Mouse (Mus musculus): Measurements from ENCODE around the gene Prpf6. TPM values are rescaled to one million over a fixed set of nuclear protein-coding genes. Genes with fewer than 3 reads are reported as not detected.

Prpf6 gene
- 10 to 100 TPM; 28.8 to 35.0 (median 32.6) TPM for total RNA-seq (2022)

DNA sequence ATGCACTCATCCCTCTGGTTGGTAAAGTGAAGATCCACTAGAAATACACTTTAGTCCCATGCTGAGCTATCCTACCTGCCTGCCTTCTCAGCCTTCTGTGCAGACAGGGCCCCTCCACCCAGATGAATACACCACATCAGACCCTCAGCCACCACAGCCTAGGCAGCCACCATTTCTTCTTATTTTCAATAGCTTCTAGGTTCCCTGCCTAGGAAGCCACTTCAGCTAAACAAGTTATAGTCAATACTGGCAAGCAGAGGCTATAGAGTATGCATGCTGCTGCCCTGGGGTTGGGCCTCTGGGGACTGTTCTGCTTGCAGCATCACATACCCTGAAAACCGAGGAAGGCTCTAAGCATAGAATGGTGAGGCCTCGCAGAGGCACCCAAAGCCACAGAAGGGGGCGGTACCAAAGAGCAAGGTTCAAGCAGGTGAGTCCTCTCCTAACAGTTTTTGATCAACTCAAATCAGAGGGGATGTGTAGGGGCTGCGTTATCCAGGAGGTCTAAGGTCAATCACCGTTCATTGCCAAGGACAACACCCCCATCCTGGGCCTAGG, at the start of gene Prpf6:
Gene Prpf6 (plus strand): TSS at position 341 of the 558 bp plus-strand sequence.
- DNase-seq (ENCODE audit: low spot score in 2 of 2): no peak

DNA sequence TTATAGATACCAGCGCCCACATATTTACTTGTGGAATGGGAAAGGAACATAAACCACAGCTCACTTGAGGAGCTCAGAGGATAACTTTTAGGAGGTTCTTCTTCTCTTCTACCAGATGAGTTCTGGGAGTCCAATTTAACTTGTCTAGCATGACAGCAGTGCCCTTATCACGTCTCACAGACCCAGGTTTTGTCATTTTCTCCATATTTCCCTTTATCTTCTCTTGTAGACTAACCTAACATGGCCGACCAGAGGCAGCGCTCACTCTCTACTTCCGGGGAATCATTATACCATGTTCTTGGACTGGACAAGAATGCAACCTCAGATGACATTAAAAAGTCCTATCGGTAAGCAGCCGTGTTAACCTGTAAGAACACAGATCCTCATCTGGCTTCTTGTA, 45.5 kb upstream of the Prpf6 start:
- DNase-seq (ENCODE audit: low spot score in 2 of 2): no peak

DNA sequence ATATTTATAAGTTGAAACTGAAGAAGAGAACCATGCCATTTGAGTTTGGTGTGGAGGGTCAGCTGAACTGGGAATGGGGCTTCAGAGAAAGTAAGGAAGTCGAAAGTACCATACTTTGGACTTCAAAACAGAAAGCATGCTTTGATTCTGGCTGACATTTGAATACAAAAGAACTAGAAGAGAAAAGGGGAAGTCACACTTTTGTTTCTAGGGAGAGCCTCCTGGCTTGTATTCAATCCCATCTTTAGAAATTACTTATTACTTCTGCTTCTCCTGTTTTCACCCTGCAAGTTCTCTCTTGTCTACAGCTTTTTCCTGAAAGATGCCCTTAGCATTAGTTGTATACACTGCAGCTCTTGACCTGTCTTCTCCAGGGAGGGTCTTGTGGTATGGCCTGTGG, 43.4 kb upstream of the Prpf6 start:
- DNase-seq (ENCODE audit: low spot score in 2 of 2): no peak

DNA sequence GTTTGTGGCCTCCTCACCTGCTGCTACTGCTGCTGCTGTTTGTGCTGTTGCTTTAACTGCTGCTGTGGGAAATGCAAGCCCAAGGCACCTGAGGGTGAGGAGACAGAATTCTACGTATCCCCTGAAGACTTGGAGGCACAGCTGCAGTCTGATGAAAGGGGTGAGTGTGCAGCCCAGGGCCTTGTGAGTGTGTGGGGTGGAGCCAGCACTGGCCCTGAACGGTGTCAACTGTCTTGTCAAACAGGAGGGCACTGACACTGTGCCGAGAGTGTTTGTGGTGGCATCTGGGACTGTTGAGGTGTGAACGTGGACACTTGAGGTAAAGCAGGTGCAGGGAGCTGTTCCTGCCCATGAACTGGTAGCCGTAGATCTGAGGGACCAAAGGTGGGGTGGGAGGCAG, 43.0 kb upstream of the Prpf6 start:
- DNase-seq (ENCODE audit: low spot score in 2 of 2): no peak

DNA sequence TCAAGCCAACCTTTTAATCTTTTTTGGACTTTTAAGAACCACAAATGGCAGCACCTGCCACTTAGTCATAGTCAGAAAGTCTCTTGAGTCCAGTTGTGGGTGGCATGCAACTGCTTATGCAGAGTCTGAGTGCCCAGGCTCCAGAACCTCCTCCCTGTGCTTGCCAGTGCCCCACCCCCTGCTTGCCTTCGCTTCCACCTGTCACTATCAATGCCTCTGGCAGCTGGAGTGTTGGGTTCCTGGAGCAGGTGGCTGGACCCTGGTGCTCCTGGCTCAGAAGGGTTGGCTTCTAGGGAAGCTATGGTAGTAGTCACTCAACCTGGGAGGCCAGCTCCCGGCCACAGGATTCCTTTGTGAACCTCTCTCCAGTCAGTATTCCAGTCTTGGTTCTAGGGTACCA, 41.4 kb upstream of the Prpf6 start:
- DNase-seq (ENCODE audit: low spot score in 2 of 2): peak in 1 of 2 experiments; percentile 54

DNA sequence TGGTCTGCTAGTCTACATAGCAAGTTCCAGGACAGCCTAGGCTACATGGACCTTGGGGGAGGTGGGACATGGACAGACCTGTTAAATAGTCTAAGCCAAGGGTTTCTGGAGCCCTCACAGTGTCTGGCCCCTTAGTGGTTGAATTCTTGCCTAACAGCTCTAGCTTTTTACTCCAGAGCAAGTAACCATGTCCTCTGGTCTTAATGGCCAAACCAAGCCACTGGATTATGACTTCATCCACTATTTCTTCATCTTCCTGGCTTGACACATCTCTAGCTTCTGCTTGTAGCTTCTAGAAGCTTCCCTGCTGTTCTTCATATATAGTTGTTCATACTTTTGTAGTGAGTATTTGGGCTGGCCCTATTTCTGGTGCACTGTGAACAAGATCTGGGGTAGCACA, 37.9 kb upstream of the Prpf6 start:
- no peak for DNase-seq (ENCODE audit: low spot score in 2 of 2)

DNA sequence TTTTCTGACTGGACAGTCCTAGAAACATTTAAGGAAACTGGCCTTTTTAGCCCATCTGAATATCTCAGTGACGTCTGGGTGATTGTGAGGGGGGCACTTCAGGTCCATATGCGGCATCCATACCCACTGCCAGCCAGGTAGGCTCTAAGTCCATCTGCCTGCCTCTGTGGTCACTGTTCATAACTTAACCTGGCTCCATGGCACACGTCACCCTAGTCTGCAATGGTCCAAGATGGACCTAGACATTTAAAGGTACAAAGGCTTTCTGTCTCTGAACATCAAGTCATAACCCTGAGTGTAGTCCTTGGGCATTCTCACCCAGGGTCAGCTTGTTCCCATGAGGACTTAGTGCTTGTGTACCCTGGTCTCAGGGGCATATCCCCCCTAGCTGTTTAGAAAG, 24.3 kb upstream of the Prpf6 start:
- no peak for DNase-seq (ENCODE audit: low spot score in 2 of 2)

DNA sequence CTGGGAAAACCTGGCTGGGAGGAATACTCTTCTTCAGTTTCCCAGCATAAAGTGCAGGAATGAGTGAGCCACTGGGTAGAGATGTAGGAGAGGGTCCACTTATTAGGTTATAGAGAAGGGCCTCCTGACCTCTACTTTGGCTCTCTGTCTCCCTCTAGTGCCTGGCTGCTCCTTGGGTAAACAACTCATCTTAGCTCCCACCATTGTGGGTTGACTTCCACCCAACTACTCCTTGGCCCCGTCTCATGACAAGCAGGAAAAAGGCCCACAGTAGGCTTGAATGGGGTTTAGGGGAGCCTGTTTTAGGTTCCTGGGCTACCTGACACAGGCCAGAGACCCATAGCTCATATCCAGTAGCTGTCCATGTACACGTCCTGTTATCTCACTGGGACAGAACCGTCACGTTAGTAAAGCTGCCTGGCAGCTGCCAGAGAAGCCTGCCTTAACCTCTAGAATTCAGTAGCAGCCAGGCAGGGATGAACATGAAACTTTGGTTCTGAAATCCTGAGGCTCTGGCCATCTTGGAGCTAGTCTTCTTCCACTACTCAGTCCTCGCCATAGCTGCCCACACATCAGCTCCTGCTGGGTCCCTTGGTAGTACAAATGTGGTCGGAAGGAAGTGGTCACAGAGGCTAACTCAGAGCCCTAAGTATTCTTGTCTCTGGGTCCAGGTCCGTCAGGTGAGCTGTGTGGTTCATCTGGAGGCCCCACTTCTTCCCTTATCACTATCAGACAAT, 23.2 kb upstream of the Prpf6 start:
- DNase-seq (ENCODE audit: low spot score in 2 of 2): no peak

DNA sequence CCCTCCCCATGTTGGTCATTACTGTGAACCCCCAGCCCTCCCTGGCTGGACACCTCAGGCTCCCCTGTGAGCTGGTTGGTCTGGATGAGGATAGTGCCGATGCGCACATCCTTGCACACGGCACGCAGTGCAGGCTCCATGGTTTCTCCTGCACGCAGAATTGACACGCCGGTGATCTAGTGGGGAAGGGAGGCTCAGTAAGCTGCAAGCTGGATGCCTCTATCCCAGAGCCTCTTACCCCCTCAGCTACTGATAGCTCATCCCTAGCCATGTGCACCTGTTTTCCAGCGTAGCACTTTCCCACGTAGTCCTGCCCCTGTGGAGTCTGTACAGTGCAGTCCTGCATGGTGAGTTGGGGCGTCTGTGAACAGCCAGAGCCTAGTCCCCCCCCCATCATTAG, 21.8 kb upstream of the Prpf6 start:
- no peak for DNase-seq (ENCODE audit: low spot score in 2 of 2)

DNA sequence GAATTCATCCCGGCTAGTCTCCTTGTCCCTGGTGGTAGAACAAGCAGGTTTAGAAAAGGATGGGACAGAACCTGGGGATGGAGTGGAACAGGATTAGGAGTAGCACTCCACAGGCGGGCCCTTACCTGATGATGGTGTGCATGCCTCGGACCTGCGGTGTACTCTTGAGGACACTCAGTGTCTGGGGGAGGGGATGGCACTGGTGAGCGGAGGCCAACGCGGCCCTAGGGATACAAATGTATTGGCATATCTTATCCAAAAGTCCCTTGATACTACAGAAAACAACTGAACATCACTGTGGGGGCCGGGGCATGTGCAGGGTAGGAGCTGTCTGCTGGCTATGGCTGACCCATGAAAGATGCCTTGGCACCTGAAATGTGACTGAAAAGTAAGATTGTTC, 21.3 kb upstream of the Prpf6 start:
- no peak for DNase-seq (ENCODE audit: low spot score in 2 of 2)

DNA sequence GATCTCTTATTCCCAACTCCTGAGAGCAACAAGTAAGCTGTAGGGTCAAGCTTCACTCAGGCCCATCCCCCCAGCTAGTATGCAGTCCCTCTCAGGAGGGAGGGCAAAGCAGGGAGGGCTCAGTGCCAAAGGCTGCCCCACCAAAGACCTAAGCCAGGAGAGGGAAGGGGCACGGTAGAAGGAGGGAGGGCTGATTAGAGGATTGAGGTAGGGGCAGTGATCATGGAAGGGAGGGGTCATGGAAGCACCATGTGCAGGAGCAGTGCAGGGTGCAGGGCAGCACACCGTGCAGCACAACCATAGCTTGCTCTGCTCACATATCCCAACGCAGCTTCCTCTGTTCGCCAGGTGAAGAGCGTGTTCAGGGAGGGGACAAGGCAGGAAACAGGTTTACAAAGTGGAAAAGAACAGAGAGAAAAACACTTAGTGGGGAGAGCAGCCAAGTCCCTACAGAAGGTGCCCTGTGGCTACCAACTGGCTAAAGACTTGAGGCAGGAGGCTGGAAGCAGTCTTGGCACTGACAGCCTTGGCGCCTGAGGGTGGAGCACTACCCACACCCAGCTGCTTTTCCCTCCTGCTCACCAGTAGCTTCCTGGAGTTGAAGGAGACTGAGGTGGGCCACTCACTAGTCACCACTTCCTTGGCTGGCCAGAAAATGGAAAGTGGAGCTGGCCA, 20.6 kb upstream of the Prpf6 start:
- DNase-seq (ENCODE audit: low spot score in 2 of 2): no peak

DNA sequence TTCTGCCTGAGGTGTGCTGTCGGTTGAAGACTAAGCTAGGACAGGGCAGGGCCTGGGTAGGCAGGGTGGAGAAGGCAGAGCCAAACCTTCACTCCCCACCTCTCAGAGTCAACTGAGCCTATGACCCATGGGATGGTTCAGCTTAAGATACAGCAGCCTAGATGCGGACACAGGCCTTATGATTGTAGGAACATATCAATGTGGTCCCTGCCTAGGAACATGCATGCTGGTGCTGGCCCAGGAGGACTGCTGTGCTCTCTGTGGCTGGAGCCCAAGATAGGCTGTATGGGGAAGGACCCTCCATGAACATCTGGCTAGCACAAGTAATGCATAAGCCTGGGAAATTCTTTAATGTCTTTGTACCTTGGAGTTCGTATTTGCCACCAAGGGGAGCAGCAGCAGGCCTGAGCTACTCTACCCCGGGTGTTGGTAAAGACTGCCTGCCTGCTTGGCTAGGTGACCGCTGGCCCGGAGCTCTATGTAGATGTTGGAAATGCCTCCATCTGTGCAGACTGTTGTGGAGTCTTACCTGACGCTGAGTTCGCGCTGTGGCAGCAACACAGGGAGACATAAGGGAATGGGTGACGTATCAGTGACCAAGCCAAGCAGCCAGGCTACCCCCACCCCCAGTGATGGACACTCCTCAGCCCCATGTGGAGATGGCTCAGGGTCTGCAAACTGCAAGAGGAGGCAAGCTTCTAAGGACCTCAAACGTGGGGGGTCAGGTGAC, 19.6 kb upstream of the Prpf6 start:
- DNase-seq (ENCODE audit: low spot score in 2 of 2): peak in 1 of 2 experiments; percentile 2

DNA sequence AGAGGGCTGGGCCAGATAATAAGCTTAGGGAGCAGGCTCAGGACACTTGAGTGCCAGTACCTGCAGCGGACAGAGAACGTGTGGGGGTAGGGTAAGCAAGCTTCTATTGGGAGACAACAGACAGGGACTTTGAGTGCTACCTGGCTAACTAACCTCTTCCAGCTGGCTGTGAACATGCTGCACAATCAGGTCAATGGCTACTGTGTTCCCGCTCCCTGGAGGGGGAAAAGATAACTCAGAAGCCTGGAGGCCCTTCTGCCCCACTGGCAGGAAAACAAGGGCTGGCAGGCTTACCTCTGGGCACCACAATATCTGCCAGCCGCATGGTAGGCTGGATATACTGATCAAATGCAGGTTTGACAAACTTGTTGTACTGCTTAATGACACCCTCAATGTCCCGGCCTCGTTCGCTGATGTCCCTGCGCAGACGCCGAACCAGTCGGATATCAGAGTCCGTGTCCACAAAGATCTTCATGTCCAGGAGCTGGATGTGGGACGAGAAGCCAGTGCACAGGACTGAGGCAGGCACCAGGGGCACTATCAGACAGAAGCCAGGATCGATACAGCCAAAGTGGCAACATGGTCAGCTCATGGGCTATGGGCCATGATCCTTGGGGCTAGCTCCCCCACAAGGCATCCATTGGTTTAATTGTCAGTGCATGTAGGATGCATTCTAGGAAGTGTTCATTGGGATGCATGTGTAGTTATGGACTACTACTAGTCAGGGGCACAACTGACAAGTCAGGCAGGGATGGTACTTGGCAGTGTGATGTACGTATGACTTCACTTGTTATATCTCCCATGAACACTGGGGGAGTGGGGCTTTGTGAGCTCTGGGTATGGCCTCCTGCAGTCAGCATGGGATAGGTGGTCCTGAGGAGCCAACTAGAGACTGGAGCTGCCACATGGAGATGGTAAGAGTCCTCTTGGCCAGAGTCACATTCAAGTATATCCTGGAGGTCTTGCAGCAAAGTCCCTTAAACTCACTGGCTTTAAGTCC, 18.4 kb upstream of the Prpf6 start:
- peak in 1 of 2 experiments; percentile 2 for DNase-seq (ENCODE audit: low spot score in 2 of 2)

DNA sequence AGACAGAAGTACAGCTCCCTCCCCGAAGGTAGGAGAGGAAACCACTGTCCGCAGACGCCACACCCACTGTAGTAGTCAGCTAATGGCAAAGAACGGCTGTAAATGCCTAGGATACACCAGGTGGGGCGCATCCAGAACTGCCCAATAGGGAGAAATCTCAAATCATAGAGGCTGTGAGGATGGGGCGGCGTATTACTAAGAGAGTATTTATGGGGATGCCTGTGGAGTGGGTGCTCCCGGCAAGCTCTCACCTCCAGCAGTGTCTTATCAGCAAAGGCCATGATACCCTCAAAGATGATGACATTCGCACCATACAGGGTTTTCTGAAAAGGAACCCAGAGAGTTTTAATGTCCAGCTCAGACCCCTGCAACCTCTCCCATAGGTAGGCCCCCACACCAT, 17.7 kb upstream of the Prpf6 start:
- peak in 1 of 2 experiments; percentile 1 for DNase-seq (ENCODE audit: low spot score in 2 of 2)

DNA sequence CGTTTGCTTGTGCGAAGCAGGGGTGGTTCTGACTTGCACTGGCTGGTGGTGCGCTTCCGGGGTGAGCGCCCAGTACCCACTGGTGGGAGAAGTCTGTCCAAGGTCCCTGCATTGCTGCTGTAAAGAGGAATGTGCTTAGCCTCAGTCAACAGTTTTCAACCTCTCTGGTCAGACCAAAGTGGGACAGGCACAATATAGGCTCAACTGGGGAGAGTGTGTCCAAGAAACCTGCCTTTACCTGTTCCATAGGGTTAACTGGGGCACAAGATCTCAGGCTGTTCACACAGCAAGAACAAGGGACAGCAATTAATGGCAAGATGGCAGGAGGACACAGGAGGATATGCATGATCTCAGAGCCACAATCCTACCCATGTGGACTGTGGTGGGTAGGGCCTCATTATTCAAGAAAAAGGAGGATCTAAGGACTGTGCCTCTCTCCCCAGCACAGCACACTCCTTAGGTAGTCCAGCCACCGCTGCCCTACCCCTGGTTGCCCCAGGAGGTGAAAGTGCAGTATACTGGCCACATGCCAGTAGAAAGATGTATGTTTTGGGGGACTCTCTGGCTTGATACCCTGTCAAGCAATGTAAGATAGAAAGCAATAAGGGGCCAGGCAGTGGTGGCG, 16.6 kb upstream of the Prpf6 start:
- peak in 1 of 2 experiments; percentile 1 for DNase-seq (ENCODE audit: low spot score in 2 of 2)

DNA sequence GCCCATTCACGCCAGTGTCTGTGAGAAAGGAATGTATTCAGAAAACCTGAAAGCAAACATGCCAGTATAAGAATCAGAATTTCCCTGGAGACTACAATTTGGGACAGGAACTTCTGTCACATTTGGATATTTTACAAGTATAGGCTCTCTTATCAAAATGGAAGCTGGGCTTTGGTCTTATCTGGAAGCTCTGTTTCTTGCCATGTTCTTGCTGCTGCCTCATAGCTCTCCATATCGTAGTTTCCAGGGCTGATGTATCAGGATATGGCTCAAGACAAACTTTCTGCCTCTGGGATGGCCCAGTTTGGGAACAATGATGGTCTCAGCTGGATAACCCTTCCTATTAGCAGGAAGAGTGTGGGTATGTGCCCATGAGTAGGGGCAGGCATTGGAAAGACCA, 15.1 kb upstream of the Prpf6 start:
- DNase-seq (ENCODE audit: low spot score in 2 of 2): peak in 1 of 2 experiments; percentile 1

DNA sequence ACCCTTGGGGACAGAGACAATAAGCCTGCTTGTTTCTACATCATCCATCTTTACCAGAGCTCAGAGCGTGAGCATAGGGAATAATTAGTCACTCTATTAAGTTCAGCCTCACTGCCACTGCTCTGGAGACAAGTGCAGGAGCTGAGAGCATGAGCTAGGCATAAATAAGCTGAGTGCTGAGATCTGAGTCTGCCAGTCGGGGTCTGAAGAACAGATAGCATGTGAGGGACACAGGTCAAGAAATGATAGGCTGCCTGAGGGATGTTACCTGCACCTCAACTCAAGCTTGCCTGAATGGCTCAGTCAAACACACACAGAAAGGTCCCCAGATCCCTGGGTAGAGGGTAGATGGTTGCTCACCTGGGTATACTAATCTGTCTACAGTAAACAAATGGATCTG, 14.5 kb upstream of the Prpf6 start:
- DNase-seq (ENCODE audit: low spot score in 2 of 2): peak in 1 of 2 experiments; percentile 1

DNA sequence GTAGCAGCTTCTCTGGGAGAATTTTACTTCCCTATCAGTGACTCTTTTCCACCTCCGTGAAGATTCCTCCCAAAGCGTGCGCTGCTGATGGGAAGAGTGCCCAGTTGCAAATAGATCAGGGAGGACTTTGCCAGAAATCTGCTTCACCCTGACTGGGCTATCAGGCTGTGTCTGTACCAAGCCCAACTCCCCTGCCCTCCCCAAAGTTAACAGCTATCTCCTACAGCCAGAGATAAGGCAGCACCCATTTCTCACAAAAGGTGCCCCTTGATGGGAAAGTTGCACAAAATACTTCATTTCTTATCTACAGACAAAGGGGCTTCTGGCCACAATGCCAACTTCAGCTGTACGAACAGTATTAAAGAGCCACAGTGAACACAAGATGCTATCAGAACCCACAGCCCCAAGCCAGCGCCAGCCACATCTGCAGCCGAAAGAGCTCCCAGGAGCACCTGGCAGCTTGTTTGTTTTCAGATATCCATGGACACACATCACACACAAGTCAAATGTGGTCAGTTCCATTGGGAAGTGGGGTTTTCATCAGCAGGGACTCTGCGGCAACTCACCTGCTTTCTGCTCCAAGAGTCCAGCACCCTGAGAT, 13.6 kb upstream of the Prpf6 start:
- no peak for DNase-seq (ENCODE audit: low spot score in 2 of 2)

DNA sequence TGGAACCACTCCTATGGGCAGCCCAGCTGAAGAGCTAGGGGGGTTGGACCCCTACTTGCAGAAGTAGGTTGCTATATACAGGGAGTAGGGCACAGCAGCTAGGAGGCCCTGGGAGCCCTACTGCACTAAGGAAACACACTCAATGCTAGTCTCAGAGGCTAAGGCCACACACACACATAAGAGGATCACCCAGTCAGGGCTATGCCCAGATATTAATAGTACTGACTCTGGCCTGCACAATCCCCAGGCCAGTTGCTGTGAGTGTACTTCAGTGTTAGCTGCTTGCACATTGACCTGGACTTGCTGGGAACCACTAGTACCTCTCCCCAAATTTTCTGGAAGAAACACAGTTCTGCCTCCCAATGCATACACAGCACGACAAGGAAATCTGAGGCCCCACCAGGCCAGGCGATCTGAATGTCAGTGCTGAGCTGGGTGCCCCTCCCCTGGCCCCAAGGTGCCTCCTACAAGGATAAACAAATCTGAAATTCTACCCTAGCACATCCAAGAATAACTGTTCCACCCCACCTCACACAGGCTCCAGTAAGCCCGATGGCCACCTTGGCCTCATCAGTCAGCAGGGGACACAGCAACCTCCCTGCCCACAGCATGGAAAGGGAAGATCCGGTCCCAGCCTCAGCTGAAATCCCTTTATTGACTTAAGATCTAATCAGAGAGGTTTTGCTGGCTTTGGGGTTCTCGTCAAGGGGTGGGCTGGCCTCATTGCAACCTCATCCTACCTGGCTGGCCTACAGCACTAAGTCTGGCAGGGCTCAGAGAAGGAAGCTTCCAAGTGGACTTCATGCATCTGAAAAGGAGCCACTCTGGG, 12.7 kb upstream of the Prpf6 start:
- peak; percentile 54 to 65 for DNase-seq (ENCODE audit: low spot score in 2 of 2)

All from gastrocnemius, adult 8-10 months (tissue).